Mouse (Mus musculus): ENCODE data around the gene Exosc6.

DNA sequence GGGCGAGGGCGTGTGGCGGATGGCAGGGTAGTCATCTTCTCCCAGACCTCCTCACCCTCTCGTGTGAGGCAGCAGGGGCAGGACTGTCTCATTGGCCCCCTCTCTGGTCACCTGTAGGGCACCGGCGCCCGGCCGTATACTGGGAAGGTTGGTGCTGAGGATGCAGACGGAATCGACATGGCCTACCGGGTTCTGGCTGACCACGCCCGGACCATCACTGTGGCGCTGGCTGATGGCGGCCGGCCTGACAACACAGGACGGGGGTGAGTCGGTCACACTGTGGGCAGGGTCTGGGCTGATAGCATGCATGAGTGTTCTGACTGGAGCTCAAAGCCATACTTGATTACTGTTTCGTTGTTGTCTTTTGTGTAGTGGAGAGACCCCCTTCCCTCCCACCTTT lies 13.6 kb upstream of the Exosc6 start:
- no peak for TF ChIP-seq POLR2A (IDR thresholded peaks at IDR 0.05; ENCODE audit: low read depth, low read length)
- TF ChIP-seq CTCF (IDR thresholded peaks at IDR 0.05; ENCODE audit: extremely low read depth, insufficient read depth, insufficient read length, insufficient replicate concordance): no peak

Data from spleen, adult 2 months (tissue).